Mouse (Mus musculus): Measurements from ENCODE around the gene Nradd. TPM values are rescaled to one million over a fixed set of nuclear protein-coding genes. Genes with fewer than 3 reads are reported as not detected.

Nradd gene
- total and polyA plus RNA-seq, 3 experiments: 0.58 to 1.1 TPM; not detected in 1

GRCm38 (mm10) chr9:110652963-110653654 is 28.9 kb upstream of the Nradd start:
- DNase-seq (ENCODE audit: low read depth, low spot score): no peak
- H3K4me1 ChIP-seq (ENCODE audit: control insufficient read depth in 1 of 2, insufficient read depth in 2 of 2, low read length in 2 of 2): peaks cover 2 to 26% of the 10 kb centered on the region in 2 experiments
- no peak overlapping the region for H3K27ac ChIP-seq (ENCODE audit: control insufficient read depth, low read depth, low read length)
- peaks cover 0 to 3% of the 10 kb centered on the region in 2 experiments; a peak in 2 of 4 replicates for H3K36me3 ChIP-seq (ENCODE audit: control insufficient read depth in 1 of 2, insufficient read depth in 2 of 2, low read length in 2 of 2)
- TF ChIP-seq UBTF (IDR thresholded peaks at IDR 0.05; ENCODE audit: borderline replicate concordance, insufficient read depth, low read depth, low read length): no peak
- no peak for TF ChIP-seq ZC3H11A (IDR thresholded peaks at IDR 0.05; ENCODE audit: low read depth, low read length)
- peak overlapping the region; percentile 80 for H3K9ac ChIP-seq (ENCODE audit: control insufficient read depth, low read depth, low read length, poor library complexity, severe bottlenecking)
- H3K79me2 ChIP-seq (ENCODE audit: control insufficient read depth, insufficient read depth, low read length, poor library complexity): peaks cover 11% of the 10 kb centered on the region
- H3K27me3 ChIP-seq (ENCODE audit: control insufficient read depth in 1 of 2, insufficient read depth in 2 of 2, low read length in 2 of 2): no peaks in the 10 kb centered on the region
- H3K4me3 ChIP-seq (ENCODE audit: control insufficient read depth in 1 of 2, insufficient read depth in 1 of 2, low read depth in 2 of 2, low read length in 2 of 2): peak overlapping the region; percentile 69 to 83
- no peaks in the 10 kb centered on the region for H3K9me3 ChIP-seq (replicated peaks; ENCODE audit: insufficient read depth, low read length)

GRCm38 (mm10) chr9:110651931-110652722 is 27.9 kb upstream of the Nradd start:
- Histone ChIP-seq H3K9ac (ENCODE audit: control insufficient read depth, low read depth, low read length, poor library complexity, severe bottlenecking) (no peak overlapping the region), H3K4me1 (ENCODE audit: control insufficient read depth in 1 of 2, insufficient read depth in 2 of 2, low read length in 2 of 2) (peaks cover 2 to 22% of the 10 kb centered on the region in 2 experiments)
- peak; percentile 14 for DNase-seq (ENCODE audit: low read depth, low spot score)

GRCm38 (mm10) chr9:110649775-110650174 is 25.5 kb upstream of the Nradd start:
- Histone ChIP-seq H3K9me3 (replicated peaks; ENCODE audit: insufficient read depth, low read length) (no peaks in the 10 kb centered on the region), H3K27ac (ENCODE audit: control insufficient read depth, low read depth, low read length) (no peak overlapping the region), H3K9ac (ENCODE audit: control insufficient read depth, low read depth, low read length, poor library complexity, severe bottlenecking) (no peak overlapping the region), H3K27me3 (ENCODE audit: control insufficient read depth in 1 of 2, insufficient read depth in 2 of 2, low read length in 2 of 2) (no peaks in the 10 kb centered on the region), H3K4me1 (ENCODE audit: control insufficient read depth in 1 of 2, insufficient read depth in 2 of 2, low read length in 2 of 2) (peaks cover 2 to 18% of the 10 kb centered on the region in 2 experiments), H3K36me3 (ENCODE audit: control insufficient read depth in 1 of 2, insufficient read depth in 2 of 2, low read length in 2 of 2) (no peaks in the 10 kb centered on the region; a peak in 2 of 4 replicates), H3K4me3 (ENCODE audit: control insufficient read depth in 1 of 2, insufficient read depth in 1 of 2, low read depth in 2 of 2, low read length in 2 of 2) (no peak overlapping the region), H3K79me2 (ENCODE audit: control insufficient read depth, insufficient read depth, low read length, poor library complexity) (no peaks in the 10 kb centered on the region; the same call in none of the 2 replicates)
- TF ChIP-seq RCOR1 (IDR thresholded peaks at IDR 0.05; ENCODE audit: low read depth, low read length): no peak
- no peak for TF ChIP-seq MXI1 (IDR thresholded peaks at IDR 0.05; ENCODE audit: low read depth, low read length)
- TF ChIP-seq TBP (IDR thresholded peaks at IDR 0.05; ENCODE audit: low read depth, low read length): no peak
- no peak for TF ChIP-seq TAL1 (IDR thresholded peaks at IDR 0.05; ENCODE audit: low read length)
- DNase-seq (ENCODE audit: low read depth, low spot score): no peak

More at GRCm38 (mm10) chr9:110651931-110652722, 27.9 kb upstream of the Nradd start:
- peaks cover 0 to 2% of the 10 kb centered on the region in 2 experiments; a peak in 2 of 4 replicates for H3K36me3 ChIP-seq (ENCODE audit: control insufficient read depth in 1 of 2, insufficient read depth in 2 of 2, low read length in 2 of 2)
- H3K27me3 ChIP-seq (ENCODE audit: control insufficient read depth in 1 of 2, insufficient read depth in 2 of 2, low read length in 2 of 2): no peaks in the 10 kb centered on the region
- TF ChIP-seq UBTF (IDR thresholded peaks at IDR 0.05; ENCODE audit: borderline replicate concordance, insufficient read depth, low read depth, low read length) (no peak), ETS1 (IDR thresholded peaks at IDR 0.05; ENCODE audit: low read depth, low read length) (no peak), GABPA (IDR thresholded peaks at IDR 0.05; ENCODE audit: low read depth, low read length) (no peak), HCFC1 (IDR thresholded peaks at IDR 0.05; ENCODE audit: low read depth, low read length) (no peak), KAT2A (conservative IDR thresholded peaks at IDR 0.05; ENCODE audit: low read depth, low read length) (no peak), CHD2 (IDR thresholded peaks at IDR 0.05; ENCODE audit: low read length) (no peak), POLR2AphosphoS2 (IDR thresholded peaks at IDR 0.05; ENCODE audit: low read length) (no peak), RCOR1 (IDR thresholded peaks at IDR 0.05; ENCODE audit: low read depth, low read length) (no peak), MYB (IDR thresholded peaks at IDR 0.05; ENCODE audit: low read depth, low read length) (no peak), CTCF (IDR thresholded peaks at IDR 0.05 in 2 of 3, conservative IDR thresholded peaks at IDR 0.05 in 1 of 3; ENCODE audit: control insufficient read depth in 1 of 3, insufficient read depth in 1 of 3, low read depth in 2 of 3, low read length in 3 of 3, poor library complexity in 1 of 3, severe bottlenecking in 1 of 3) (no peak), ZKSCAN1 (IDR thresholded peaks at IDR 0.05; ENCODE audit: low read depth, low read length) (no peak), BHLHE40 (IDR thresholded peaks at IDR 0.05; ENCODE audit: borderline replicate concordance, low read depth, low read length) (no peak), MAZ (IDR thresholded peaks at IDR 0.05; ENCODE audit: low read depth, low read length) (no peak), USF2 (IDR thresholded peaks at IDR 0.05; ENCODE audit: borderline replicate concordance in 1 of 2, insufficient read depth in 1 of 2, low read depth in 1 of 2, low read length in 2 of 2) (no peak), NRF1 (IDR thresholded peaks at IDR 0.05; ENCODE audit: insufficient read depth, low read depth, low read length, poor library complexity, severe bottlenecking) (no peak), MEF2A (IDR thresholded peaks at IDR 0.05; ENCODE audit: extremely low read depth, insufficient replicate concordance, low read depth, low read length, poor library complexity, severe bottlenecking) (no peak), ZMIZ1 (IDR thresholded peaks at IDR 0.05; ENCODE audit: low read depth, low read length) (no peak), MXI1 (IDR thresholded peaks at IDR 0.05; ENCODE audit: low read depth, low read length) (no peak), E2F4 (IDR thresholded peaks at IDR 0.05; ENCODE audit: borderline replicate concordance, low read depth, low read length) (no peak), TBP (IDR thresholded peaks at IDR 0.05; ENCODE audit: low read depth, low read length) (no peak)
- H3K27ac ChIP-seq (ENCODE audit: control insufficient read depth, low read depth, low read length): no peak overlapping the region
- H3K79me2 ChIP-seq (ENCODE audit: control insufficient read depth, insufficient read depth, low read length, poor library complexity): peaks cover 6% of the 10 kb centered on the region
- no peak overlapping the region for H3K4me3 ChIP-seq (ENCODE audit: control insufficient read depth in 1 of 2, insufficient read depth in 1 of 2, low read depth in 2 of 2, low read length in 2 of 2)
- no peaks in the 10 kb centered on the region for H3K9me3 ChIP-seq (replicated peaks; ENCODE audit: insufficient read depth, low read length)
